ENCODE assay signal across 9 mouse cellular contexts in the genomic region with DNA sequence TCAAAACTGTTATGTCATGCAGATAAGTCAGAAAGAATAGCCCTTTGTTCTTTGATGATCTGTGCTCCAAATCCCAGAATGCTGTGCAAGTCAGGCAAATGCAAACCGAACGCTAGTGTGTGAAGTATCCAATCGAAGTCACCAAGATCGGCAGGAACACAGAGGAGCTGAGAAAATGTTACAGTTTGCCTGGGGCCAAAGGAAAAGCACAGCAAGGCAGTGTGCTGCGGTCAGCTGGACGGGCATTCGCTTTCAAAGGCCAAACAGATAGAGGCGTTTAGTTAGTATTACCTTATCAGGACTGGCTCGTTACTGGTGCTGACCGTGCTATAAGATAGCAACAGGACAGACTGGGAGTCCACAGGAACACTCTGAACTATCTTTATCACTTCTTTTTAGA. TPM values are rescaled to one million over a fixed set of nuclear protein-coding genes. Genes with fewer than 3 reads are reported as not detected.
A peak's percentile ranks its signal among the peaks of the same experiment; 100 is the strongest.
DNase-seq lines count a peak whose midpoint lies in the region; ATAC-seq and TF ChIP-seq lines count a peak whose summit lies in the region.
"Had no signal": no experiment of that assay in that cellular context is flagged by ENCODE, and none has a peak within 500 bp of the region (broad histone marks: within the 10 kb centered on the region; RNA-seq: fewer than 3 reads in every experiment).

No protein-coding gene starts in this region.

- no peak overlapping the region for H3K9ac ChIP-seq in liver, adult 2 months (ENCODE audit: low read depth, low read length)
- peak overlapping the region; percentile 15 for H3K9ac ChIP-seq in heart, embryonic 13.5 days
- no peak overlapping the region for H3K9ac ChIP-seq in midbrain, embryonic 16.5 days (ENCODE audit: low read depth, low read length)

- H3K4me2 ChIP-seq in heart, embryonic 13.5 days = peak overlapping the region; percentile 65
- peak overlapping the region; percentile 29; the same call in 1 of the 2 replicates for H3K4me2 ChIP-seq in midbrain, embryonic 16.5 days (ENCODE audit: low read length)

- no peaks in the 10 kb centered on the region for H3K36me3 ChIP-seq in liver, adult 2 months (ENCODE audit: control insufficient read depth, insufficient read depth, low read length)
- H3K36me3 ChIP-seq in heart, embryonic 13.5 days = no peaks in the 10 kb centered on the region
- no peaks in the 10 kb centered on the region for H3K36me3 ChIP-seq in midbrain, embryonic 16.5 days (ENCODE audit: control insufficient read depth, insufficient read depth, low read length)

- H3K9me3 ChIP-seq in heart, embryonic 13.5 days = no peaks in the 10 kb centered on the region
- no peaks in the 10 kb centered on the region for H3K9me3 ChIP-seq in midbrain, embryonic 16.5 days (replicated peaks; ENCODE audit: control insufficient read depth, low read length, poor library complexity, severe bottlenecking)

- H3K79me2 ChIP-seq in liver, adult 2 months (ENCODE audit: control insufficient read depth, insufficient read depth, low read length) = no peaks in the 10 kb centered on the region

- TF ChIP-seq CTCF in liver, adult 2 months (IDR thresholded peaks at IDR 0.05; ENCODE audit: low read depth, low read length) = no peak

- 22% methylated on average over 10 of the region's 10 CpGs for WGBS in liver, adult 2 months
- WGBS in heart, embryonic 13.5 days = 18% methylated on average over 10 of the region's 10 CpGs
- WGBS in midbrain, embryonic 16.5 days = 44% methylated on average over 10 of the region's 10 CpGs

- DNase-seq in cerebellum, adult 11 months = no peak
- peak; percentile 35 for DNase-seq in liver, adult 2 months (ENCODE audit: extremely low read depth, low read depth, low spot score)
- DNase-seq in liver = no peak
- no peak for DNase-seq in layer of hippocampus, adult 11-12 months (ENCODE audit: low spot score)
- no peak for DNase-seq in thymus, postnatal 0 days (ENCODE audit: low spot score)

- no peak overlapping the region for H3K4me3 ChIP-seq in liver, adult 2 months (ENCODE audit: insufficient read depth, low read depth, low read length)
- H3K4me3 ChIP-seq in heart, embryonic 13.5 days = peak overlapping the region; percentile 28
- H3K4me3 ChIP-seq in midbrain, embryonic 16.5 days (ENCODE audit: low read depth, low read length) = no peak overlapping the region

- no peak overlapping the region for H3K27ac ChIP-seq in liver, adult 2 months (replicated peaks; ENCODE audit: insufficient read depth, low read depth, low read length)
- no peak overlapping the region for H3K27ac ChIP-seq in heart, embryonic 13.5 days (replicated peaks)
- no peak overlapping the region for H3K27ac ChIP-seq in midbrain, embryonic 16.5 days (ENCODE audit: low read length)

- no peaks in the 10 kb centered on the region for H3K27me3 ChIP-seq in liver, adult 2 months (ENCODE audit: control insufficient read depth, insufficient read depth, low read length)
- peaks cover 11% of the 10 kb centered on the region for H3K27me3 ChIP-seq in heart, embryonic 13.5 days (replicated peaks)
- no peaks in the 10 kb centered on the region; the same call in 1 of the 2 replicates for H3K27me3 ChIP-seq in midbrain, embryonic 16.5 days (ENCODE audit: control insufficient read depth, insufficient read depth, low read depth, low read length)

- ATAC-seq in cerebellum, adult (ENCODE audit: insufficient number of reproducible peaks, low FRiP score, low TSS enrichment) = 0 out of 2 replicates have a peak, but pooled peaks have one; percentile 49
- ATAC-seq in heart, embryonic 13.5 days (ENCODE audit: extremely low read depth, insufficient number of reproducible peaks, low FRiP score, low TSS enrichment) = no peak
- peak; percentile 68 for ATAC-seq in midbrain, embryonic 16.5 days

- H3K4me1 ChIP-seq in liver, adult 2 months (ENCODE audit: control insufficient read depth, insufficient read depth, low read length) = peaks cover 3% of the 10 kb centered on the region; the same call in 1 of the 2 replicates
- no peaks in the 10 kb centered on the region for H3K4me1 ChIP-seq in heart, embryonic 13.5 days
- peaks cover 4% of the 10 kb centered on the region; the same call in 1 of the 2 replicates for H3K4me1 ChIP-seq in midbrain, embryonic 16.5 days (ENCODE audit: control insufficient read depth, insufficient read depth, low read length)

- no peak for TF ChIP-seq POLR2A in liver, adult 2 months (IDR thresholded peaks at IDR 0.05; ENCODE audit: extremely low read depth, insufficient read depth, low read length)

RNA-seq across cellular contexts. Expression of a gene that starts 15.8 kb away (rescaled TPM):
- not detected in 2 replicates for total RNA-seq in liver, adult 2 months (2014; rRNA removed)
- polyA plus RNA-seq in liver, adult 2 months (2012; rRNA removed) = not detected in 2 replicates
- polyA plus RNA-seq in heart, embryonic 13.5 days (2015; fragmentation: Nextera tagmentation; extraction: Ambion mirVana) = not detected in 2 replicates
- 1.6 and 3.0 TPM in 2 replicates for polyA plus RNA-seq in midbrain, embryonic 16.5 days (2015; fragmentation: Nextera tagmentation; extraction: Ambion mirVana)
- polyA plus RNA-seq in thymus, postnatal 0 days (2015; fragmentation: Nextera tagmentation; extraction: Ambion mirVana) = 0.13 and 0.22 TPM in 2 replicates
- polyA plus RNA-seq: limb, embryonic 11.5 days had no signal

RNA-seq across cellular contexts. Expression of a gene that starts 18.7 kb away (rescaled TPM):
- 48.9 and 52.3 TPM in 2 replicates for total RNA-seq in liver, adult 2 months (2014; rRNA removed)
- 12.2 and 13.7 TPM in 2 replicates for polyA plus RNA-seq in liver, adult 2 months (2012; rRNA removed)
- polyA plus RNA-seq in heart, embryonic 13.5 days (2015; fragmentation: Nextera tagmentation; extraction: Ambion mirVana) = 34.4 and 34.9 TPM in 2 replicates
- 51.1 and 53.0 TPM in 2 replicates for polyA plus RNA-seq in midbrain, embryonic 16.5 days (2015; fragmentation: Nextera tagmentation; extraction: Ambion mirVana)
- polyA plus RNA-seq in thymus, postnatal 0 days (2015; fragmentation: Nextera tagmentation; extraction: Ambion mirVana) = 26.8 and 28.3 TPM in 2 replicates
